Mouse (Mus musculus): ENCODE data around the gene Armc7.
"Not testable (repeated sequence)": the region's sequence is repeated elsewhere in the genome, so short reads cannot be mapped to it uniquely, and the experiment has no call there.

Armc7 gene

GRCm38 (mm10) chr11:115522238-115522637, 46.8 kb downstream of the Armc7 start:
- DNase-seq (ENCODE audit: low spot score in 2 of 2): no peak

GRCm38 (mm10) chr11:115522703-115523102, 47.2 kb downstream of the Armc7 start:
- no peak for DNase-seq (ENCODE audit: low spot score in 2 of 2)

- not testable (repeated sequence) for DNase-seq (ENCODE audit: low spot score in 2 of 2)
These were observed 51.0 kb downstream of the Armc7 start for GRCm38 (mm10) chr11:115526446-115526845.

GRCm38 (mm10) chr11:115534759-115535371, 59.4 kb downstream of the Armc7 start:
- DNase-seq (ENCODE audit: low spot score in 2 of 2): peak in 1 of 2 experiments; percentile 21

- DNase-seq (ENCODE audit: low spot score in 2 of 2): peak; percentile 75 to 77
These were observed 60.1 kb downstream of the Armc7 start for GRCm38 (mm10) chr11:115535401-115536037.

- peak; percentile 97 to 99 for DNase-seq (ENCODE audit: low spot score in 2 of 2)
These were observed 60.7 kb downstream of the Armc7 start, which contains the start of gene Sumo2 for GRCm38 (mm10) chr11:115536038-115536681. Gene Sumo2, minus strand, starts transcription at chr11:115536276.

GRCm38 (mm10) chr11:115536856-115537568, 61.5 kb downstream of the Armc7 start:
- DNase-seq (ENCODE audit: low spot score in 2 of 2): peak; percentile 23 to 27

- DNase-seq (ENCODE audit: low spot score in 2 of 2): peak; percentile 35 to 46
These were observed 62.6 kb downstream of the Armc7 start for GRCm38 (mm10) chr11:115538045-115538444.

Data from natural killer cell, adult 2 months (primary cell).